Mouse (Mus musculus) embryonic facial prominence, embryonic 11.5 days (tissue): ENCODE results near the gene Nrf1. TPM values are rescaled to one million over a fixed set of nuclear protein-coding genes. Genes with fewer than 3 reads are reported as not detected.

Experiments
- ATAC-seq: fragments of 200-750 bp; cut with Nextera tagmentation; replicated peaks from 2 replicates; pipeline ENCODE4 v1.8.0; 2017; ENCODE audit warnings: low read depth; ENCODE audit not compliant: insufficient number of reproducible peaks, low FRiP score, low TSS enrichment
- DNase-seq: peaks from one replicate; pipeline ENCODE4 v3.0.0-alpha.2; 2015; ENCODE audit warnings: low spot score
- H3K27ac ChIP-seq: fragments of 300-500 bp; sonication (generic); replicated peaks from 2 replicates; pipeline ENCODE4 v1.5.1; 2014; ENCODE audit warnings: mild to moderate bottlenecking, low read depth, low read length, control low read depth
- H3K27me3 ChIP-seq: fragments of 300-500 bp; sonication (generic); 2 replicates; pipeline ENCODE4 v1.6.1; 2014; ENCODE audit warnings: mild to moderate bottlenecking, low read length, moderate library complexity, mixed read lengths; ENCODE audit not compliant: control insufficient read depth, insufficient read depth
- H3K36me3 ChIP-seq: fragments of 300-500 bp; sonication (generic); replicated peaks from 2 replicates; pipeline ENCODE4 v1.6.1; 2014; ENCODE audit warnings: low read depth, mild to moderate bottlenecking, low read length, moderate library complexity, mixed read lengths; ENCODE audit not compliant: control insufficient read depth, insufficient read depth
- H3K4me1 ChIP-seq: fragments of 300-500 bp; sonication (generic); 2 replicates; pipeline ENCODE4 v1.6.1; 2014; ENCODE audit warnings: low read length, mixed read lengths; ENCODE audit not compliant: control insufficient read depth, insufficient read depth
- H3K4me2 ChIP-seq: fragments of 300-500 bp; sonication (generic); 2 replicates; pipeline ENCODE4 v1.6.1; 2014; ENCODE audit warnings: low read depth, mild to moderate bottlenecking, control low read depth, low read length, moderate library complexity
- H3K4me3 ChIP-seq: fragments of 300-500 bp; sonication (generic); 2 replicates; pipeline ENCODE4 v1.5.1; 2014; ENCODE audit warnings: low read depth, low read length, control low read depth
- H3K9ac ChIP-seq: fragments of 300-500 bp; sonication (generic); replicated peaks from 2 replicates; pipeline ENCODE4 v1.6.1; 2014; ENCODE audit warnings: mild to moderate bottlenecking, control low read depth, low read length
- H3K9me3 ChIP-seq: fragments of 300-500 bp; sonication (generic); replicated peaks from 2 replicates; pipeline ENCODE4 v1.6.1; 2016; ENCODE audit warnings: mild to moderate bottlenecking, low read length, inconsistent platforms, mixed read lengths; ENCODE audit not compliant: control insufficient read depth
- WGBS: fragments of 180-500 bp; shearing (Covaris S2); extraction: QIAGEN DNeasy Blood & Tissue Kit; methylation state at CpG from one replicate; pipeline ENCODE4 v1.1.7; 2014; 5-methylcytosine and 5-hydroxymethylcytosine counted together
- polyA plus RNA-seq: library from polyadenylated mRNA; unstranded; fragments of >200 nt; fragmentation: Nextera tagmentation; extraction: Ambion mirVana; gene quantifications from 2 replicates; pipeline ENCODE4 v1.2.1, GENCODE M21; 2014

The Nrf1 gene
- polyA plus RNA-seq, 1 experiment from 2014 or later = 80.1 TPM

- no peaks in the 10 kb centered on the region for H3K27me3 ChIP-seq
- no peak overlapping the region for H3K27ac ChIP-seq
- no peak overlapping the region for H3K9ac ChIP-seq
- no peaks in the 10 kb centered on the region for H3K4me1 ChIP-seq
- H3K36me3 ChIP-seq = no peaks in the 10 kb centered on the region
- ATAC-seq (no peak), DNase-seq (no peak)
- H3K9me3 ChIP-seq = no peaks in the 10 kb centered on the region
- no peak overlapping the region for H3K4me2 ChIP-seq
- 81% methylated on average over 10 of the region's 10 CpGs for WGBS
- no peak overlapping the region for H3K4me3 ChIP-seq
Measured at GRCm38 (mm10) chr6:30152649-30153048, 104.9 kb downstream of the Nrf1 start.

DNA sequence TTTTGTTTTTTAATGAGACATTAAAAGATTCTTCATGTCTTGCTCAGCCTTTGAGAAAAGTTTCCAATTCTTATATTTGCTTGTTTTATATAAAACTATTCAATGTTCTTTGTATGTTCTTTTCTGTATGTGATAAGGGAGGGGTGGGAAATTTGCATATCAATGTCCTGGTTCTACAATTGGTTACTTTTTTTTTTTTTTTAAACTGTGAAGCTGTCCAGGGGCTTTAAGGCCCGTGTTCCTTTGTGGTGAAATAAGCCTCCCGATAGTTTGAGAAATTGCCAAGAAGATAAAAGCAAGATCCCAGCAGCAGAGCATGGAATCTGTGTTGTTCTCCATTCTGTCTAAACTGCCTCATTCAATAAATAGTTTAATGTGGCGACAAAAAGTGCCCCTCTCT is 105.3 kb downstream of the Nrf1 start:
- H3K4me1 ChIP-seq = no peaks in the 10 kb centered on the region
- H3K4me2 ChIP-seq = no peak overlapping the region
- H3K9me3 ChIP-seq = no peaks in the 10 kb centered on the region
- H3K27ac ChIP-seq = no peak overlapping the region
- H3K27me3 ChIP-seq = no peaks in the 10 kb centered on the region
- H3K9ac ChIP-seq = no peak overlapping the region
- 88% methylated on average over 3 of the region's 3 CpGs for WGBS
- H3K4me3 ChIP-seq = no peak overlapping the region
- ATAC-seq (no peak), DNase-seq (no peak)
- no peaks in the 10 kb centered on the region for H3K36me3 ChIP-seq

GRCm38 (mm10) chr6:30153733-30154415 is 106.1 kb downstream of the Nrf1 start:
- no peaks in the 10 kb centered on the region for H3K36me3 ChIP-seq
- H3K9ac ChIP-seq = no peak overlapping the region
- WGBS = 91% methylated on average over 15 of the region's 15 CpGs
- no peak overlapping the region for H3K4me2 ChIP-seq
- ATAC-seq (no peak), DNase-seq (no peak)
- H3K27ac ChIP-seq = no peak overlapping the region
- H3K27me3 ChIP-seq = no peaks in the 10 kb centered on the region
- H3K4me3 ChIP-seq = no peak overlapping the region
- no peaks in the 10 kb centered on the region for H3K9me3 ChIP-seq
- H3K4me1 ChIP-seq = no peaks in the 10 kb centered on the region

- no peaks in the 10 kb centered on the region; the same call in 1 of the 2 replicates for H3K4me1 ChIP-seq
Measured at GRCm38 (mm10) chr6:30159516-30160045, 111.8 kb downstream of the Nrf1 start.

DNA sequence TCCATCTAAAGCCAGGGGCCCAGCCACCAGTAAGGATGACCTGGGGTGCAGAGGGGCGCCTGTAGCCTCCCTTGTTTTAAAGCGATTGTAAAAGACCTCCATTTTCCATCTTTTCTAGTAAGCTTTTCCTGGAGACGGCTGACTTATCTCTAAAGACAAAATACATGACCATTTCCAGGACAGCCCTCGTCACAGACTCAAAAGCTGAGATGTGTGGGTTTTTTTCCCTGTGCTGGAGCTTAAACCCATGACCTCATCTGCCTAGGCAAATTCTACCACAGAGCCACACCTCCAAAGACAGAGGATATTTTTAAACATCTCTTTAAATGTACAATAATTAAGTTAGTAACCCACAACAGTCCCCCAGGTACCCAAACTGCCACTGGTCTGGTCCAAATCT is 112.6 kb downstream of the Nrf1 start:
- Histone ChIP-seq H3K4me1 (no peaks in the 10 kb centered on the region; the same call in 1 of the 2 replicates), H3K9ac (no peak overlapping the region), H3K27me3 (no peaks in the 10 kb centered on the region; the same call in 1 of the 2 replicates), H3K4me2 (no peak overlapping the region), H3K9me3 (no peaks in the 10 kb centered on the region), H3K4me3 (no peak overlapping the region), H3K36me3 (no peaks in the 10 kb centered on the region), H3K27ac (no peak overlapping the region)
- no peak for ATAC-seq
- DNase-seq = no peak
- 70% methylated on average over 4 of the region's 4 CpGs for WGBS

More at GRCm38 (mm10) chr6:30159516-30160045, 111.8 kb downstream of the Nrf1 start:
- Histone ChIP-seq H3K9me3 (no peaks in the 10 kb centered on the region), H3K27me3 (no peaks in the 10 kb centered on the region; the same call in 1 of the 2 replicates), H3K27ac (no peak overlapping the region), H3K9ac (no peak overlapping the region), H3K36me3 (no peaks in the 10 kb centered on the region), H3K4me3 (no peak overlapping the region), H3K4me2 (no peak overlapping the region)
- no peak for ATAC-seq
- no peak for DNase-seq
- 59% methylated on average over 4 of the region's 4 CpGs for WGBS

DNA sequence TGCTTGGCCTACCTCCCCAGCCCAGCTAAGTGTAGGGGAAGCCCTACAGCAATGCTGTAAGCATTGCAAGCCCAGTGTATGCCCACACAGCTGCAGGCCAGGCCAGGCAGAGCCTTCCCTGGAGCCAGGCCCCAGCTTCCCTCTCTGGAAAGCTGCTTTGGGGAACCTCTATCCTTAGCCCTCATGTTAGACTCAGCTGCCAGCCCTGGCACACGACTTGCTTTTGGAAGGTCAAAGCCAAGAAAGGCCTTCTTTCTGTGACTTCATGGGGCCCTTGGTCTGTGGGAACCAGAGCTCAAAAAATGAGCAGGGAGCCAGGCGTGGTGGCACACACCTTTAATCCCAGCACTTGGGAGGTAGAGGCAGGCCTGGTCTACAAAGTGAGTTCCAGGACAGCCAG is 113.8 kb downstream of the Nrf1 start:
- Histone ChIP-seq H3K9ac (no peak overlapping the region), H3K4me3 (no peak overlapping the region), H3K4me1 (no peaks in the 10 kb centered on the region; the same call in 1 of the 2 replicates), H3K36me3 (no peaks in the 10 kb centered on the region), H3K4me2 (no peak overlapping the region), H3K27me3 (no peaks in the 10 kb centered on the region; the same call in 1 of the 2 replicates), H3K9me3 (no peaks in the 10 kb centered on the region), H3K27ac (no peak overlapping the region)
- ATAC-seq (no peak), DNase-seq (no peak)
- WGBS = 78% methylated on average over 2 of the region's 2 CpGs

DNA sequence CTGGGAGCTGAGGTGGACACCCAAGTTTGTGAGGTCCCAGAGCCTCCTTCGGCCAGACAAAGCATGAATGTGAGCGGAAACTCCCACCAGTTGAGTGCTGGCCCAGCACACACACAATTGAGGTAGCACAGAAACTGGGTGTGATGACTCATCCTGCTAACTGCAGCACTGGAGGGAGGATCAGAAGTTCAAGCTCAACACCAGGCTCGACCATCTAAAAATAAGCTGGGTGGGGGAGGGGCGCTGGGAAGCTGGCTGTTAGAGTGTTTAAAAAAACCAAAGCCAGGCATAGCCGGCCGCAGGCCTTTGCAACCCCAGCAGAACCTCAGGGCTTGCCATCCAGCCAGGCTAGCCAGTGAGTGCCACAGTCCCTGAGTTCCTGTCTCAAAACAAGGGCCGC is 114.3 kb downstream of the Nrf1 start:
- DNase-seq (peak; percentile 35), ATAC-seq (no peak)
- no peak overlapping the region for H3K4me2 ChIP-seq
- no peak overlapping the region for H3K4me3 ChIP-seq
- H3K36me3 ChIP-seq = no peaks in the 10 kb centered on the region
- WGBS = 49% methylated on average over 7 of the region's 7 CpGs
- H3K27ac ChIP-seq = no peak overlapping the region
- no peaks in the 10 kb centered on the region; the same call in 1 of the 2 replicates for H3K4me1 ChIP-seq
- no peaks in the 10 kb centered on the region for H3K9me3 ChIP-seq
- H3K9ac ChIP-seq = no peak overlapping the region
- no peaks in the 10 kb centered on the region; the same call in 1 of the 2 replicates for H3K27me3 ChIP-seq

GRCm38 (mm10) chr6:30166349-30166748 is 118.6 kb downstream of the Nrf1 start:
- no peak for ATAC-seq
- WGBS = 43% methylated on average over 3 of the region's 3 CpGs
- H3K27me3 ChIP-seq = peaks cover 4% of the 10 kb centered on the region
- H3K4me1 ChIP-seq = no peaks in the 10 kb centered on the region; the same call in none of the 2 replicates
- H3K4me3 ChIP-seq = no peak overlapping the region
- no peaks in the 10 kb centered on the region for H3K9me3 ChIP-seq
- no peak overlapping the region for H3K9ac ChIP-seq
- H3K4me2 ChIP-seq = no peak overlapping the region
- H3K27ac ChIP-seq = no peak overlapping the region
- no peak for DNase-seq
- no peaks in the 10 kb centered on the region for H3K36me3 ChIP-seq
